Mouse (Mus musculus): ENCODE data around the gene Ranbp9. TPM values are rescaled to one million over a fixed set of nuclear protein-coding genes. Genes with fewer than 3 reads are reported as not detected.

Gene Ranbp9
- total RNA-seq, 2 experiments from 2014 or later: 43.3 to 43.6 TPM

DNA sequence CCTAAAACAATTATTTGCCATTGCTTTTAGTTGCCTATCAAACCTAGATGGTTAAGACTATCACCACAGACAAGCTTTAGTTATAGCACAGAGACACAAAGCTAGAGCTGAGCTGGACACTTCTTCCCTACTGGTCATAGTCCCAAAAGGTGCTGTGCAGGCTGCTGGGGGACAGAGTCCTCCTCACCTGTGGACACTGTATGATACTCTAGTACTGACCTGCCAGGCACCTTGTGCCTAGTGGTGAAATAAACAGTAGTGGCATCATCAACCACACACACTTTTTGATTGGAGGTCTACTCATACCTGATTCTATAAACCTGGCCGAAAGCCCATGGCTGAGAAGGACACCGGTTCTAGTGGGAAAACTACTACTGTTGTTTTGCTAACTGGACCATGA lies 16.5 kb downstream of the Ranbp9 start:
- intact Hi-C loops (cut with DNase I): no loop called here
- DNase-seq (ENCODE audit: low spot score): no peak

DNA sequence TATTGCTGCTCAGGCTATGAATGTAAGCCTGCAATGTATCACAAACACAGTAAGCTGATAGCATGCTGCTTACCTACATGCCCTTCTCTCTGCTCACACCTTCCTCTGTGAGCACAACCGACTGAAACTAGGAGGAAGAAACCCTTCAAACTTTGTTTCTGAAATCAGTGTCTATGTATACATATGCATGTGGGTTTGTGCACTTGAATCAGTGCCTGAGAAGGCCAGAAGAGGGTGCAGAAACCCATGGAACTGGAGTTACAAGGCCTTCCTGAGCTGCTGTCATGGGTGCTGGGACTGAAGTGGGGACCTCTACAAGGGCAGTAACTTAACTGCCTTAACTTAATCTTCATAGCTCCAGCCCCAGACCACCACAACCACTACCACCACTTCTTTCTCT lies 23.9 kb downstream of the Ranbp9 start:
- DNase-seq (ENCODE audit: low spot score): no peak
- intact Hi-C loops (cut with DNase I): no loop called here

DNA sequence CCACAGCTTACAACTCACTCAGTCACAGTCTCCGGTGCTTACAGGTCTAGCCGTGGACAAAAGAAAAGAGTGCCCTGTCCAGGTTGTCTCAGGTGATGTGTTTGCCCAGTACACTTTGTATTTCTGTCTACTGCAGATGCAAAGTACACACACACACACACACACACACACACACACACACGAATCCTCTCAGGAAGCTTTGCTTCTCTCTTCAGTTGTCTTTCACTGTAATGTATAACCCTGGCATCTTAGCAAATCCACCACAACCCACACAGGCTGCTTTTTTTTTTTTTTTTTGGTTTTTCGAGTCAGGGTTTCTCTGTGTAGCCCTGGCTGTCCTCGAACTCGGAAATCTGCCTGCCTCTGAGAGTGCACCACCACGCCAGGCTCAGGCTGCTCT lies 26.7 kb downstream of the Ranbp9 start:
- DNase-seq (ENCODE audit: low spot score): no peak
- intact Hi-C loops (cut with DNase I): no loop called here

DNA sequence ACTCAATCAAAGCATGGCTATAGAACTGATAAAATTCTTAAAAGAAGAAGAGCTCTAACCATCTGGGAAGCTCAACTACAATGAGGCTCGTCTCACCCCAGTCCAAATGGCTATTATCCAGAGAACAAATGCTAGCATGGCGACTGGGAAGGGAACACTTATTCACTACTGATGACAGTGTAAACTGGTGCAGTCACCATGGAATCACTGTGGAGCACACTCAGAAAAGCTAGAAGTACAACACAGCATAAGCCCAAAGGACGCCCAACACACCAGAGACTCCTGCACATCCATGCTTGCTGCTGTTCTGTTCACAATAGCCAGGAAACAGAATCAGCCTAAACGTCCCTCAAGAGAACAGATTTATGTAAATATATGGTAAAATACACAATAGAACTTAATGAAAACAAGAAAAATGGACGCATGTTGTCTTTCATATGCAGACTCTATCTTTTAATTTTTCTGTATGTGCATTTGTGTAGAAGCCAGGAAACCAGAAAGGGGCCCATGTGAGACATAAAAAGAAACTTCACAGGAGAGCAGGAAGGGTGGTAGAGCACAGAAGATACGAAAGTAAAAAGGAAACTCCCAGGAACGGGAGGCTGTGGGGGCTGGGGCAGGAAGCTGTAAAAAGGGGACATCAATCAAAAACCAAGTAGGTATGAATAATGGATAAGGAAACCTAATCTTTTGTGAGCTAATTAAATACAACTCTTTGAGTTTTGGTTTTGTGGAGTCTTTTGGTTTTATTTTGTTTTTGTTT lies 28.1 kb downstream of the Ranbp9 start:
- intact Hi-C loops (cut with DNase I): no loop called here

DNA sequence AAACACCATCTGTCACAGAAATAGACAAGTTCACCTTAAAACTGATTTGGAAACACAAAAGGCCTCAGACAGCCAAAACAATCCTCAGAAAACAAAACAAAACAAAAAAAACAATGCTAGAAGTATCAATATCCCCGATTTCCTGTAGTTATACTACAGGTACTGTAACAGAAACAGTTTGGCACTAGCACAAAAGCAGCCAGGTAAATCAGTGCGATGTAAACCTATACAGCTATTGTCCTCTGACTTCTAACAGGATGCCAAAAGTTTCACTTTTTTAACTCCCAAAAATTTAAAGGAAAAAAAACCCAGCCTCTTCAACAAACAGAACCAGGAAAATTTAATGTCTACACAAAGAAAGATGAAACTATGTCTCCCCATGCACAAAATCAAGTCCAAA lies 28.9 kb downstream of the Ranbp9 start:
- intact Hi-C loops (cut with DNase I): no loop called here
- no peak for DNase-seq (ENCODE audit: low spot score)

More for the DNA sequence above, 28.1 kb downstream of the Ranbp9 start:
- DNase-seq (ENCODE audit: low spot score): no peak

DNA sequence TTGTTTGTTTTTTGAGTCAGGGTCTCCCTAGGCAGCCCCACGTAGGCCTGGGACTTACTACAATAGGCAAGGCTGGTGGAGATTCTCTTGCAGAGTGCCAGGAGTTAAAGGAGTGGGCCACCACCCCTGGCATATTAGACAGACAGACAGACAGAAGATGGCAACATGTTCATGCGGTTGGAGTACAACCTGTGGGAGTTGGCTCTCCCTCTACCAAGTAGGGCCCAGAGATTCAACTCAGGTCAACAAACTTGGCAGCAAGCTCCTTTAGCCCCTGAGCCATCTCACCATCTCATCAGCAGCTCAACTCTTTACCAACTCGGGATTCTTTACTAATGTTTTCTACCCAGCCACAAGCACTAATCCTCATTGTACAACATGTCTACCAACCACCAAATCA lies 30.4 kb downstream of the Ranbp9 start:
- no peak for DNase-seq (ENCODE audit: low spot score)
- intact Hi-C loops (cut with DNase I): no loop called here

DNA sequence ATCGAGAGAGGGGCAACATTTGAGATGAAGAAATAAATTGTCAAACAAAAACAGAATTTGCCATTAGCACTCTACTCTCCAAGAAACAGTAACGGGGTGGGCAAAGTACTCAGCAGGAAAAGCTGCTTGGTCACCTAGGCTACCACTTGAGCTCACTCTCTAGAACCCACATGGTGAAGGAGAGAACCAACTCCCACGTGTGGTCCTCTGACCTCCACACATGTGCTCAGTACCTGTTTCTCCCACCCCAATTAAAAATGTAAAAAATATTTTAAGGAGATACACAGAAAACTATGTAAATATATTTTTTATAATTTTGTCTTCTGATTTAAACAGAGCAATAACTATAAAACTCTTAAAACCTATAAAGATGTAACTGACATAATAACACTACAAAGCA lies 33.4 kb downstream of the Ranbp9 start:
- intact Hi-C loops (cut with DNase I): no loop called here

GRCm38 (mm10) chr13:43445754-43446153 lies 35.3 kb downstream of the Ranbp9 start:
- intact Hi-C loops (cut with DNase I): no loop called here
- no peak for DNase-seq (ENCODE audit: low spot score)

More for the DNA sequence above, 33.4 kb downstream of the Ranbp9 start:
- DNase-seq (ENCODE audit: low spot score): no peak

- no peak for DNase-seq (ENCODE audit: low spot score)
- intact Hi-C loops (cut with DNase I): no loop called here
Observed at GRCm38 (mm10) chr13:43444717-43445116, 36.4 kb downstream of the Ranbp9 start.

- DNase-seq (ENCODE audit: low spot score): no peak
- intact Hi-C loops (cut with DNase I): no loop called here
Observed at GRCm38 (mm10) chr13:43443706-43444105, 37.4 kb downstream of the Ranbp9 start.

DNA sequence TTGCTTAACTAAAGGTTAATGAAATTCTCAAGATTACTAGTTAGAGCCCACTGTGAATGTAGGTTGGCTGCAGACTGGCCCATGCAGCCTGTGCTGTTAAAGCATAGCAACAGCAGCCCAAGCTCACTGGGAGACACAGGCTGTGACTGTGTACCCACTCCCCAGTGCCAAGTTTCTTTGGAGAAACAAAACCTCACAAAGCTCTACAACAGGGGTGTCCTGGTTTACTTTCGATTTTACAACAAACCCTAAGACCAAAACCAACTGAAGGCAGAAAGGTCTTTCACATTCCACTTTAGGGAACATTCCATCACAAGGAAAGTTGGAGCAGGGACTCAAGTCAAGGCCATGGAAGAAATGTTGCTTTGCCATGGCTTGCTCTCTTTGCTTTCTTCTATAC lies 38.5 kb downstream of the Ranbp9 start:
- DNase-seq (ENCODE audit: low spot score): no peak
- intact Hi-C loops (cut with DNase I): no loop called here

GRCm38 (mm10) chr13:43440376-43440775 lies 40.7 kb downstream of the Ranbp9 start:
- intact Hi-C loops (cut with DNase I): no loop called here
- no peak for DNase-seq (ENCODE audit: low spot score)

DNA sequence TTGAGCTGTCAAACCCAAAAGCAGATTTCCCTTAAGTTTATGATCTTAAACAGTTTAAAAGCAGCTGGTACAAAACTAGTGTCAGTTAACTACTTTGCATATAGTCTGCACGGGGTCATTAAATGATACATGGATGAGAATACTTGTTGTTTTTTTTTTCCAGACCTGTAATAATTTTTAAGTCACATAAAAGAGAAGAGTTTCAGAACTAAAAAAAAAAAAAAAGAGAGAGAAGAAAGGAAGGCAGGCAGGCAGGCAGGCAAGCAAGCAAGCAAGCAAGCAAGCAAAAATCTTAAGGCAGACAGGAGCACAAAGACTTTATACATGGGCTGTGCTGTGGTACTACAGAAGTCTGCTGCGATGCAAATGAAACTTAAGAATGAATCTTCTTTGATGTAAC lies 47.7 kb downstream of the Ranbp9 start:
- intact Hi-C loops (cut with DNase I): no loop called here
- DNase-seq (ENCODE audit: low spot score): no peak

GRCm38 (mm10) chr13:43428436-43428835 lies 52.6 kb downstream of the Ranbp9 start:
- intact Hi-C loops (cut with DNase I): loop anchor here (5.0 kb wide), 1 partner anchor 44 kb away; no protein-coding TSS in a partner anchor

GRCm38 (mm10) chr13:43415249-43415648 lies 65.8 kb downstream of the Ranbp9 start:
- DNase-seq (ENCODE audit: low spot score): no peak
- intact Hi-C loops (cut with DNase I): no loop called here

More at GRCm38 (mm10) chr13:43428436-43428835, 52.6 kb downstream of the Ranbp9 start:
- no peak for DNase-seq (ENCODE audit: low spot score)

DNA sequence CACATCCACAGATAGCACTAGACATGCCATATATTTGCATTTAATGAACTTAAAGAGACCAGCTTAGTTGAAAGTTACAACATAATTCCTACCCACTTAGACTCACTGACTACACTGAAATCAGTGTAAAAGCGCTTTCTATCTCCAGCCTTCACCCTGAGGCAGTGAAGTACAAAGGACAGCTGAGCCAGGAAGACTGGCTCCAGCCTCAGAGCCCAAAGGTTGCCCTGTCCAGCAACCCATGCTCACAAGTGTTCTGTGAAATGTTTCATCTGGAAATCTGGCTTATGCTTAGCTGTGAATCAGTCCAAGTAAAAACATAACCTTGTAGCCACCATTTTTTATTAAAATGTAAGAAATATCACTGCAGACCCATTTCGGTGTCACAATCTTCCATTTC lies 67.5 kb downstream of the Ranbp9 start:
- DNase-seq (ENCODE audit: low spot score): no peak
- intact Hi-C loops (cut with DNase I): no loop called here

DNA sequence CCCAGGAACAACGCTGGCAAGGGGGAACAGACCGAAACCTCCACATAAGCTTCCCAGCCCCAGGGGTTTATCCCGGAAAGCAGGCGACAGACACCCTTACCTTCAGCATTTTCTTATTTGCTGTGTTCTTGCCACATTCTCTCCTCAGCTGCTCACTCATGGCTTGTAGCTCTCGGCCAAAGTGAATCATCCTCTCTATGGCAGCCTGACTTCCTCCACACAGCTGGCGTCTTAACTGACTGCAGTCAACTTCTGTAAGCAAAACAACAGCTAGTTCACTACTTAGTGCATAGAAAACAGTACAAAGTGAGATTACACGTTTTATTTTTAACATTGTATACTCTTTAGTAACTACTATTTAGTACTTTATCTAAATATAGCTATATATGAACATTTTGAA lies 68.8 kb downstream of the Ranbp9 start:
- no peak for DNase-seq (ENCODE audit: low spot score)
- intact Hi-C loops (cut with DNase I): no loop called here

DNA sequence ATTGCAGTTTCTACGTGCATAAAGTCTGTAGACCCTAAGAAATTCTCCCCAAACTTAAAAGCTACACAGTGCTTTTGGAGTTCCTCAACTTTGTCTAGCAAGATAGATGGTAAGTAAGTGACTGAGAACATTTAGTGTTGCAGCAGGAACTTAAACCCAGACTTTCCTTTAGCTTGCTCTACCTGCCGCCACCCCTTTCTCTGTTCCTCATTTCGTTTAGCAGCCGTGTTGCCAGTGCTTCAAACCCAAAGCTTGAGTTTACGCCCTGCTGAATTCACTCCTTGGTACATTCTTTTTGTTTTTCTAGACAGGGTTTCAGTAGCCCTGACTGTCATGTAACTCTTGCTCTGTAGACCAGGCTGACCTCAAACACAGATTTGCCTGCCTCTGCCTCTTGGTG lies 81.5 kb downstream of the Ranbp9 start:
- intact Hi-C loops (cut with DNase I): loop anchor here (5.0 kb wide), 4 partner anchors 83 to 217 kb away; partner anchors contain the start of genes Gfod1 and Ranbp9
- no peak for DNase-seq (ENCODE audit: low spot score)

DNA sequence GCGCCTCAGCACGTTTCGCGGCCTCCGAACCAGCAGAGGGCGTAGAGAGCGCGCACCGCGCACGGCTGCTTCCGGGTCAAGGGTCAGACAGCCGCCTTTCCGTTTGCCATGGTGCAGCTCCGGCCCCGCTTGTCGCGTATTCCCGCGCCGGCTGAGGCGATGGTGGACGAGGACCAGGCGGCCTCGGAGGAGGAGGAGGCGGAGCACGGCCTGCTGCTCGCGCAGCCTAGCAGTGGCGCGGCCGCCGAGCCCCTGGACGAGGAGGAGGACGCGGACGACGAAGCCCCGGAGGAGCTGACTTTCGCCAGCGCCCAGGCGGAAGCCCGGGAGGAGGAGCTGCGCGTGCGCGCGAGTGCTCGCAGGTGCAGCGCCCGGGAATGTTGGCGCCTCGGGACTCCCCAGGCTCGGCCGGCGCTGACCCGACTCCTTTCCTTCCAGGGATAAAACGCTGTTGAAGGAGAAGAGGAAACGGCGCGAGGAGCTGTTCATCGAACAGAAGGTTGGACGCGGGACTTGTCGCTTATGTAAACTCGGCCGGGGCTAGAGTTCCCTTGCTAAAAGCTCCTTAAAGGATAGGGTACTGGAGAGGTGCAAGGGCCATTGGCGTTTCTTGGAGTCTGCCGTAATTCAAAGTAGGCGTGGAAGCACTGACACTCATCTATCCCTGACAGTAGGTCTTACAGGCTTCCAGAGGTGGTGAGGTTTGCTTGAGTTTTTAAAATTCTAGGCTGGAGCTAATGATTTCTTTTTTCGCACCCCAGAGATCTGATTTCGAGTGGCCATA lies 82.6 kb downstream of the Ranbp9 start, which contains the start of gene Nol7:
Nol7 (plus strand) TSS at position 94 of the 784 bp plus-strand sequence.
- peak; percentile 91 for DNase-seq (ENCODE audit: low spot score)
- intact Hi-C loops (cut with DNase I): loop anchor here (5.0 kb wide), 4 partner anchors 84 to 216 kb away; partner anchors contain the start of genes Gfod1 and Ranbp9

DNA sequence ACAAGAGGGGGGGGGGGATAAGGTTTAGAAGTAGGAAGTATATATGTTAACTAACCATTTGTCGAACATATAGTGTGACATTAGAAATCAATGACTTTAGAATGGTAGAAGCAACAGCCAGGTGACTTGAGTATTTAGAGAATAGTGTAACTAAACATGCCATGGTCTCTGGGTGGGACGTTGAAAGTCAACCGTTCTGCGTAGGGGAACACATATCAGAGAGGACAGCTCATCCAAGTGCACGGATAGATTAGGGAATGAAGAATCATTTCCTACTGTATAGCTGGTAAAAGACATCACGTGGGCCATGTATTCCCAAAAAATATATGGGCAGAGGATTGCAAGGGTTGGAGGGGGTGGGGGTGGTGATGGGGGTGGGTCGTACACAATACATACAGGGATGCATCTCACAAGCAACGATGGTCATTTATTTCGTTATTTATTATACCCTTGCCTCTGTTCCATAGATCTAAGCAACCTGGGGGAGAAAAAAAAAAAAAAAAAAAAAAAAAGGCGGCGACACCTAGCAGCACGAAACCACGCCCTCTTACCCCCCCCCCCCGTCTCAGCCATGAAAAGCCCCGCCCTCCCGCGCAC lies 83.3 kb downstream of the Ranbp9 start:
- DNase-seq (ENCODE audit: low spot score): no peak
- intact Hi-C loops (cut with DNase I): loop anchor here (5.0 kb wide), 4 partner anchors 85 to 215 kb away; partner anchors contain the start of genes Gfod1 and Ranbp9

Measured in heart, postnatal 25 days (tissue).